Mouse (Mus musculus) kidney, adult 9 months (tissue): ENCODE results near the gene Clock.

Experiments used
- DNase-seq: peaks from one replicate; pipeline ENCODE4 v3.0.0; 2022

Gene Clock

GRCm38 (mm10) chr5:76176841-76177240 lies 127.8 kb downstream of the Clock start:
- DNase-seq, result no peak

- no peak for DNase-seq
These were observed 128.2 kb downstream of the Clock start for GRCm38 (mm10) chr5:76176411-76176810.

- no peak for DNase-seq
These were observed 129.5 kb downstream of the Clock start for GRCm38 (mm10) chr5:76175051-76175450.

- no peak for DNase-seq
These were observed 133.6 kb downstream of the Clock start for GRCm38 (mm10) chr5:76171039-76171438.

GRCm38 (mm10) chr5:76170522-76170921 lies 134.1 kb downstream of the Clock start:
- no peak for DNase-seq

- DNase-seq, result no peak
These were observed 139.8 kb downstream of the Clock start for GRCm38 (mm10) chr5:76164827-76165226.

- DNase-seq, result no peak
These were observed 140.7 kb downstream of the Clock start for GRCm38 (mm10) chr5:76163828-76164390.

- no peak for DNase-seq
These were observed 141.7 kb downstream of the Clock start for GRCm38 (mm10) chr5:76162926-76163325.

- DNase-seq, result no peak
These were observed 143.1 kb downstream of the Clock start for GRCm38 (mm10) chr5:76161491-76161890.

- no peak for DNase-seq
These were observed 144.5 kb downstream of the Clock start for GRCm38 (mm10) chr5:76160086-76160485.
